Mouse (Mus musculus) CH12.LX (cell line): ENCODE results near the gene Sdhb.

Experiments
- CHD2 ChIP-seq: IDR thresholded peaks from 2 replicates; pipeline ENCODE4 v1.6.1; 2011; ENCODE audit warnings: low read length, improper control_type of control experiment
- CTCF ChIP-seq, 2 experiments: IDR thresholded peaks in 1 of 2; conservative IDR thresholded peaks in 1 of 2; 2 replicates each; pipeline ENCODE4 v1.5.1; 2011 to 2012; ENCODE audit warnings: low read depth in 2 of 2, low read length in 2 of 2, improper control_type of control experiment in 1 of 2, inconsistent platforms in 1 of 2, mild to moderate bottlenecking in 1 of 2, moderate library complexity in 1 of 2
- E2F4 ChIP-seq: IDR thresholded peaks from 2 replicates; pipeline ENCODE4 v1.6.1; 2011; ENCODE audit warnings: low read depth, low read length, improper control_type of control experiment; ENCODE audit not compliant: insufficient replicate concordance
- EP300 ChIP-seq: IDR thresholded peaks from 2 replicates; pipeline ENCODE4 v1.6.1; 2011; ENCODE audit warnings: low read length, improper control_type of control experiment
- ETS1 ChIP-seq: conservative IDR thresholded peaks from 2 replicates; pipeline ENCODE4 v1.6.1; 2012; ENCODE audit warnings: low read depth, mild to moderate bottlenecking, inconsistent platforms, low read length, improper control_type of control experiment, moderate library complexity
- GABPA ChIP-seq: IDR thresholded peaks from 2 replicates; pipeline ENCODE4 v1.6.1; 2012; ENCODE audit warnings: low read depth, low read length, improper control_type of control experiment, inconsistent platforms; ENCODE audit not compliant: insufficient replicate concordance
- JUND ChIP-seq: conservative IDR thresholded peaks from 2 replicates; pipeline ENCODE4 v1.6.1; 2011; ENCODE audit warnings: low read depth, low read length, improper control_type of control experiment
- MAX ChIP-seq: IDR thresholded peaks from 2 replicates; pipeline ENCODE4 v1.6.1; 2011; ENCODE audit warnings: low read length, improper control_type of control experiment
- MYC ChIP-seq: IDR thresholded peaks from 2 replicates; pipeline ENCODE4 v1.6.1; 2011; ENCODE audit warnings: low read depth, mild to moderate bottlenecking, improper control_type of control experiment, low read length
- POLR2A ChIP-seq: IDR thresholded peaks from 2 replicates; pipeline ENCODE4 v1.6.1; 2011; ENCODE audit warnings: low read depth, mild to moderate bottlenecking, improper control_type of control experiment, low read length
- POLR2AphosphoS2 ChIP-seq: IDR thresholded peaks from 2 replicates; pipeline ENCODE4 v1.6.1; 2011; ENCODE audit warnings: low read depth, low read length, improper control_type of control experiment
- TCF12 ChIP-seq: IDR thresholded peaks from 2 replicates; pipeline ENCODE4 v1.6.1; 2014; ENCODE audit warnings: low read depth, mild to moderate bottlenecking, inconsistent platforms, low read length, improper control_type of control experiment
- ZNF384 ChIP-seq: IDR thresholded peaks from 2 replicates; pipeline ENCODE4 v1.6.1; 2012; ENCODE audit warnings: low read depth, low read length, improper control_type of control experiment, inconsistent platforms

DNA sequence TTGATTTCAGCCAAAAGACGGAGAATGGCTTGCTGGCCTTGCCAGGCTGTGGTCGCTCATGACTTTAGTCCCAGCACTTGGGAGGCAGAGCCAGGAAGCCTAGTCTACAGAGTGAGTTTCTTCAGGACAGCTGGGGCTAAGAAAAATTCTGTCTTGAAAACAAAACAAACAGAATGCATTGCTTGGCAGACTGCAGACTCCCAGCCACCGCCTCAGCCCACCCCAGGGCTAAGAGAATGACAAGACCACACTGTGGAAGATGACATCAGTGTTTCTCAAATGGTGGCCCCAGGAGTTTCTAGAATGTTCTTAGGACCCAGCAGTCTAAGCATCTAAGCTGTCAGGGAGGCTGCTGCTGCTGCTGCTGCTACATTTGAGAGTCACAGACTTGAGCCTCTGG, 45.8 kb upstream of the Sdhb start:
- TF ChIP-seq CTCF (conservative IDR thresholded peaks at IDR 0.05 in 1 of 2, IDR thresholded peaks at IDR 0.05 in 1 of 2; ENCODE audit: low read depth in 2 of 2, low read length in 2 of 2) (no peak), MAX (no peak), POLR2A (no peak), JUND (no peak), EP300 (no peak), TCF12 (no peak), GABPA (no peak), MYC (no peak), E2F4 (no peak), ETS1 (no peak), CHD2 (no peak), ZNF384 (no peak), POLR2AphosphoS2 (no peak)
